Mouse (Mus musculus) bone marrow, adult 2 months (tissue): Measurements from ENCODE around the gene Lmntd1. TPM values are rescaled to one million over a fixed set of nuclear protein-coding genes. Genes with fewer than 3 reads are reported as not detected.
"Not testable (repeated sequence)": the region's sequence is repeated elsewhere in the genome, so short reads cannot be mapped to it uniquely, and the experiment has no call there.

Experiments
- H3K27ac ChIP-seq: fragments of 200-500 bp; 2 replicates; pipeline ENCODE4 v1.5.1; 2012; ENCODE audit warnings: low read depth, mild to moderate bottlenecking, control low read depth, inconsistent platforms, low read length; ENCODE audit not compliant: control insufficient read depth, poor library complexity, insufficient read depth
- H3K4me1 ChIP-seq: fragments of 200-500 bp; 2 replicates; pipeline ENCODE4 v1.6.1; 2011; ENCODE audit warnings: low read length; ENCODE audit not compliant: control insufficient read depth, insufficient read depth
- H3K4me3 ChIP-seq: fragments of 200-500 bp; replicated peaks from 2 replicates; pipeline ENCODE3; 2011; ENCODE audit warnings: mild to moderate bottlenecking, low read depth, low read length, control low read depth; ENCODE audit not compliant: control insufficient read depth
- CTCF ChIP-seq: fragments of 200-500 bp; IDR thresholded peaks from 2 replicates; pipeline ENCODE4 v1.5.1; 2011; ENCODE audit warnings: low read length, control low read depth; ENCODE audit not compliant: control insufficient read depth, insufficient read depth
- POLR2A ChIP-seq: fragments of 200-500 bp; IDR thresholded peaks from 2 replicates; pipeline ENCODE4 v1.6.1; 2011; ENCODE audit warnings: low read depth, mild to moderate bottlenecking, control low read depth, low read length, borderline replicate concordance; ENCODE audit not compliant: control insufficient read depth
- WGBS: fragments of 180-500 bp; shearing (Covaris S2); methylation state at CpG from one replicate; pipeline ENCODE4 v1.1.7; 2018; 5-methylcytosine and 5-hydroxymethylcytosine counted together
- polyA plus RNA-seq: library from polyadenylated mRNA; stranded (reverse); fragments of >200 nt; gene quantifications from 2 replicates; pipeline ENCODE4 v1.2.4, GENCODE M21; 2011; ENCODE audit warnings: low replicate concordance; ENCODE audit not compliant: missing spikeins, insufficient read depth, insufficient read length

Gene Lmntd1
- polyA plus RNA-seq, 1 experiment: not detected

- Histone ChIP-seq H3K4me1 (no peaks in the 10 kb centered on the region; the same call in 1 of the 2 replicates), H3K4me3 (no peak overlapping the region), H3K27ac (no peak overlapping the region)
- TF ChIP-seq CTCF (no peak), POLR2A (no peak)
- 84% methylated on average over 12 of the region's 12 CpGs for WGBS
Observed at GRCm38 (mm10) chr6:145338571-145339294, 275.4 kb downstream of the Lmntd1 start.

- H3K4me1 ChIP-seq, H3K27ac ChIP-seq, H3K4me3 ChIP-seq: not testable (repeated sequence)
- 47% methylated on average over 6 of the region's 6 CpGs for WGBS
Observed at GRCm38 (mm10) chr6:145337521-145337920, 276.6 kb downstream of the Lmntd1 start.

- no peak overlapping the region for H3K27ac ChIP-seq
- WGBS: 82% methylated on average over 18 of the region's 18 CpGs
- H3K4me1 ChIP-seq: no peaks in the 10 kb centered on the region; the same call in 1 of the 2 replicates
- H3K4me3 ChIP-seq: no peak overlapping the region
- TF ChIP-seq POLR2A (no peak), CTCF (no peak)
Observed at GRCm38 (mm10) chr6:145335876-145336768, 278.0 kb downstream of the Lmntd1 start.

- TF ChIP-seq CTCF: no peak
- TF ChIP-seq POLR2A: no peak
- H3K27ac ChIP-seq: no peak overlapping the region
- 70% methylated on average over 3 of the region's 3 CpGs for WGBS
- no peaks in the 10 kb centered on the region for H3K4me1 ChIP-seq
- no peak overlapping the region for H3K4me3 ChIP-seq
Observed at GRCm38 (mm10) chr6:145334211-145334610, 279.9 kb downstream of the Lmntd1 start.

- TF ChIP-seq POLR2A (no peak), CTCF (no peak)
- 36% methylated on average over 12 of the region's 12 CpGs for WGBS
Observed at GRCm38 (mm10) chr6:145326141-145326806, 287.8 kb downstream of the Lmntd1 start.

GRCm38 (mm10) chr6:145325095-145325494 lies 289.0 kb downstream of the Lmntd1 start:
- H3K4me1 ChIP-seq: peaks cover 4% of the 10 kb centered on the region; the same call in 1 of the 2 replicates
- H3K4me3 ChIP-seq: no peak overlapping the region
- H3K27ac ChIP-seq: no peak overlapping the region
- no peak for TF ChIP-seq POLR2A
- 75% methylated on average over 6 of the region's 6 CpGs for WGBS

More at GRCm38 (mm10) chr6:145326141-145326806, 287.8 kb downstream of the Lmntd1 start:
- no peak overlapping the region for H3K27ac ChIP-seq
- H3K4me1 ChIP-seq: peaks cover 4% of the 10 kb centered on the region; the same call in 1 of the 2 replicates
- no peak overlapping the region for H3K4me3 ChIP-seq

- TF ChIP-seq POLR2A (no peak), CTCF (no peak)
- Histone ChIP-seq H3K4me1 (peaks cover 4% of the 10 kb centered on the region; the same call in 1 of the 2 replicates), H3K27ac (no peak overlapping the region), H3K4me3 (no peak overlapping the region)
- 64% methylated on average over 7 of the region's 7 CpGs for WGBS
Observed at GRCm38 (mm10) chr6:145324470-145324869, 289.6 kb downstream of the Lmntd1 start.

GRCm38 (mm10) chr6:145322246-145322645 lies 291.9 kb downstream of the Lmntd1 start:
- no peak overlapping the region for H3K4me3 ChIP-seq
- peaks cover 4% of the 10 kb centered on the region; the same call in 1 of the 2 replicates for H3K4me1 ChIP-seq
- H3K27ac ChIP-seq: peak overlapping the region; percentile 45
- TF ChIP-seq CTCF (no peak), POLR2A (no peak)
- 45% methylated on average over 7 of the region's 7 CpGs for WGBS
